ENCODE assay signal across 8 mouse cellular contexts in the genomic region with DNA sequence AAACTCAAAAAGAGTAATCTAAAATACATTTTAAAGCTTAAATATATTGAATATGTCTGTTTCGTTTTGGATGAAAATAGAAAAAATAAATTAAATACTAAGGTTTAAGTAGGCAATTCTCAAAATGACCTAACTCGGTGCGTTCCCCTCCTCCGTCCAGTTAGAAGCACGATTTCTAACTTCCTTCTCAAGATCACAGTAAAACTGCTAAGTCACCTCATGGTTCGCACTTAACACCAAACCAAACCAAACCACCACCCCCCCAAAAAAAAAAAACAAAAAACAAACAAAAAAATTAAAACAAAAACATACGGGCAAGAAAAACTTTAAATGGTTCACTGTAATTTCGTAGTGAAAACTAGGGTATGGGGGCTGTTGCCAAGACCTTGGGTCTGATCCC. TPM values are rescaled to one million over a fixed set of nuclear protein-coding genes. Genes with fewer than 3 reads are reported as not detected.
DNase-seq lines count a peak whose midpoint lies in the region; ATAC-seq and TF ChIP-seq lines count a peak whose summit lies in the region.
"Not testable (repeated sequence)": the region's sequence is repeated elsewhere in the genome, so short reads cannot be mapped to it uniquely, and the experiment has no call there.

No protein-coding gene starts in this region.

- H3K4me1 ChIP-seq in CH12.LX (ENCODE audit: control insufficient read depth in 1 of 2, insufficient read depth in 2 of 2) = peaks cover 3 to 24% of the 10 kb centered on the region in 2 experiments
- H3K4me1 ChIP-seq in heart, embryonic 15.5 days (replicated peaks) = peaks cover 11% of the 10 kb centered on the region
- H3K4me1 ChIP-seq in kidney, embryonic 16.5 days (ENCODE audit: insufficient read depth, low read length); lung, postnatal 0 days (ENCODE audit: insufficient read depth, low read depth, low read length); spleen, adult 2 months (ENCODE audit: control insufficient read depth, insufficient read depth, insufficient read length): not testable (repeated sequence)
- peaks cover 53% of the 10 kb centered on the region for H3K4me1 ChIP-seq in liver, embryonic 15.5 days (replicated peaks)

- DNase-seq in CH12.LX (ENCODE audit: extremely low read depth); lung, postnatal 0 days (ENCODE audit: low spot score); spleen, adult 2 months (ENCODE audit: low read depth in 1 of 2, low spot score in 2 of 2): not testable (repeated sequence)

- 82% methylated on average over 8 of the region's 8 CpGs for WGBS in heart, embryonic 15.5 days
- WGBS in kidney, embryonic 16.5 days = 64% methylated on average over 5 of the region's 8 CpGs
- 17% methylated on average over 8 of the region's 8 CpGs for WGBS in liver, embryonic 15.5 days (ENCODE audit: insufficient replicate concordance)
- WGBS in lung, postnatal 0 days = 60% methylated on average over 5 of the region's 8 CpGs
- 60% methylated on average over 8 of the region's 8 CpGs for WGBS in spleen, adult 2 months

- H3K4me3 ChIP-seq in CH12.LX (replicated peaks in 1 of 3; ENCODE audit: low read depth in 2 of 3, low read length in 2 of 3, poor library complexity in 1 of 3); heart, embryonic 15.5 days; kidney, embryonic 16.5 days (ENCODE audit: low read length); lung, postnatal 0 days (ENCODE audit: low read depth, low read length): not testable (repeated sequence)
- peak overlapping the region; percentile 69 for H3K4me3 ChIP-seq in liver, embryonic 15.5 days (replicated peaks)
- H3K4me3 ChIP-seq in spleen, adult 2 months (ENCODE audit: extremely low read depth, insufficient read depth, insufficient read length) = peak overlapping the region; percentile 11; the same call in 1 of the 2 replicates

- TF ChIP-seq CTCF in CH12.LX (conservative IDR thresholded peaks at IDR 0.05 in 1 of 2, IDR thresholded peaks at IDR 0.05 in 1 of 2; ENCODE audit: low read depth in 2 of 2, low read length in 2 of 2); lung, postnatal 0 days (IDR thresholded peaks at IDR 0.05); spleen, adult 2 months (IDR thresholded peaks at IDR 0.05; ENCODE audit: extremely low read depth, insufficient read depth, insufficient read length, insufficient replicate concordance): not testable (repeated sequence)

- not testable (repeated sequence) for H3K27ac ChIP-seq in CH12.LX (ENCODE audit: insufficient read depth, low read depth); heart, embryonic 15.5 days; kidney, embryonic 16.5 days (ENCODE audit: low read length); spleen, adult 2 months (ENCODE audit: insufficient read depth, low read length)
- peak overlapping the region; percentile 95 for H3K27ac ChIP-seq in liver, embryonic 15.5 days (replicated peaks)
- peak overlapping the region; percentile 57; the same call in 1 of the 2 replicates for H3K27ac ChIP-seq in lung, postnatal 0 days (ENCODE audit: low read length)

- not testable (repeated sequence) for H3K79me2 ChIP-seq in CH12.LX (replicated peaks; ENCODE audit: control insufficient read depth, extremely low read depth, insufficient read depth, poor library complexity, severe bottlenecking)

- H3K9ac ChIP-seq in CH12.LX (ENCODE audit: insufficient read depth, low read depth) = peak overlapping the region; percentile 57; the same call in 1 of the 2 replicates
- not testable (repeated sequence) for H3K9ac ChIP-seq in heart, embryonic 15.5 days; kidney, embryonic 16.5 days (replicated peaks; ENCODE audit: low read length); lung, postnatal 0 days (replicated peaks; ENCODE audit: low read depth)
- peak overlapping the region; percentile 76 for H3K9ac ChIP-seq in liver, embryonic 15.5 days

- H3K9me3 ChIP-seq in CH12.LX (replicated peaks; ENCODE audit: low read length); heart, embryonic 15.5 days (replicated peaks); kidney, embryonic 16.5 days (ENCODE audit: low read length); liver, embryonic 15.5 days (replicated peaks); lung, postnatal 0 days (ENCODE audit: low read length): not testable (repeated sequence)

- TF ChIP-seq RAD21 in CH12.LX (IDR thresholded peaks at IDR 0.05; ENCODE audit: low read depth, low read length) = not testable (repeated sequence)

- H3K27me3 ChIP-seq in CH12.LX (replicated peaks); heart, embryonic 15.5 days; kidney, embryonic 16.5 days (ENCODE audit: insufficient read depth, low read length); liver, embryonic 15.5 days; lung, postnatal 0 days (replicated peaks; ENCODE audit: insufficient read depth, low read length); spleen, adult 2 months (ENCODE audit: control insufficient read depth, insufficient read depth, low read length): not testable (repeated sequence)

- not testable (repeated sequence) for TF ChIP-seq EP300 in CH12.LX (IDR thresholded peaks at IDR 0.05; ENCODE audit: low read length); lung, postnatal 0 days (IDR thresholded peaks at IDR 0.05)

- peaks cover 0 to 13% of the 10 kb centered on the region in 2 experiments for H3K36me3 ChIP-seq in CH12.LX (replicated peaks in 1 of 2; ENCODE audit: control insufficient read depth in 1 of 2, insufficient read depth in 1 of 2, low read length in 1 of 2)
- not testable (repeated sequence) for H3K36me3 ChIP-seq in heart, embryonic 15.5 days; kidney, embryonic 16.5 days (ENCODE audit: insufficient read depth, low read length); lung, postnatal 0 days (ENCODE audit: insufficient read depth, low read length); spleen, adult 2 months (ENCODE audit: control insufficient read depth, insufficient read depth, low read length)
- H3K36me3 ChIP-seq in liver, embryonic 15.5 days (replicated peaks) = peaks cover 18% of the 10 kb centered on the region

- peak overlapping the region; percentile 79 for H3K4me2 ChIP-seq in CH12.LX (ENCODE audit: insufficient read depth, low read depth, poor library complexity, severe bottlenecking)
- peak overlapping the region; percentile 33 for H3K4me2 ChIP-seq in heart, embryonic 15.5 days
- peak overlapping the region; percentile 16; the same call in 1 of the 2 replicates for H3K4me2 ChIP-seq in kidney, embryonic 16.5 days (replicated peaks; ENCODE audit: low read depth, low read length)
- peak overlapping the region; percentile 71 for H3K4me2 ChIP-seq in liver, embryonic 15.5 days
- peak overlapping the region; percentile 19; the same call in 1 of the 2 replicates for H3K4me2 ChIP-seq in lung, postnatal 0 days (replicated peaks; ENCODE audit: low read depth, low read length)

- in situ Hi-C loops in CH12.LX (cut with MboI; ENCODE audit: low pct_ligation_motif_present, low pct_unique_long_range_greater_than_20kb, low sequenced_read_pairs) = not testable (repeated sequence)

- dilution Hi-C loops in CH12.LX (cut with MboI; ENCODE audit: extremely low pct_ligation_motif_present, extremely low pct_unique_long_range_greater_than_20kb, low sequenced_read_pairs) = not testable (repeated sequence)

- peak; percentile 38; the same call in 1 of the 2 replicates for ATAC-seq in common myeloid progenitor, adult 5-6 weeks (replicated peaks; ENCODE audit: low read depth, poor library complexity, severe bottlenecking)
- peak; percentile 27 for ATAC-seq in granulocyte monocyte progenitor cell, adult 5-6 weeks (replicated peaks; ENCODE audit: poor library complexity, severe bottlenecking)
- not testable (repeated sequence) for ATAC-seq in heart, embryonic 15.5 days (replicated peaks; ENCODE audit: insufficient number of reproducible peaks, insufficient read depth, low FRiP score, low read depth); kidney, embryonic 16.5 days (ENCODE audit: low FRiP score, low TSS enrichment); liver, embryonic 15.5 days (ENCODE audit: insufficient read depth); lung, postnatal 0 days

- TF ChIP-seq POLR2A in CH12.LX (IDR thresholded peaks at IDR 0.05; ENCODE audit: low read depth, low read length); spleen, adult 2 months (IDR thresholded peaks at IDR 0.05; ENCODE audit: low read depth, low read length): not testable (repeated sequence)

RNA-seq across cellular contexts. Expression of a gene that starts 32.2 kb away (rescaled TPM):
- 8.4 and 11.2 TPM in 2 replicates for total RNA-seq in CH12.LX (2012; rRNA removed)
- total RNA-seq in CH12.LX (2014; rRNA removed) = 5.0 and 5.5 TPM in 2 replicates
- polyA plus RNA-seq in CH12.LX (2012; ENCODE audit: insufficient read length, low read depth) = 4.4 and 4.8 TPM in 2 replicates
- total RNA-seq in common myeloid progenitor, adult 5-6 weeks (2017) = 76.0 and 77.1 TPM in 2 replicates
- total RNA-seq in granulocyte monocyte progenitor cell, adult 5-6 weeks (2014; fragmentation: Nextera tagmentation) = 33.8 and 39.3 TPM in 2 replicates
- total RNA-seq in granulocyte monocyte progenitor cell, adult 5-6 weeks (2017) = 23.3 and 26.2 TPM in 2 replicates
- 6.2 and 11.9 TPM in 2 replicates for polyA plus RNA-seq in heart, embryonic 15.5 days (2015; fragmentation: Nextera tagmentation; extraction: Ambion mirVana)
- polyA plus RNA-seq in kidney, embryonic 16.5 days (2015; fragmentation: Nextera tagmentation; extraction: Ambion mirVana) = 10.7 and 12.1 TPM in 2 replicates
- 38.8 and 40.5 TPM in 2 replicates for polyA plus RNA-seq in liver, embryonic 15.5 days (2015; fragmentation: Nextera tagmentation; extraction: Ambion mirVana)
- polyA plus RNA-seq in lung, postnatal 0 days (2015; fragmentation: Nextera tagmentation; extraction: Ambion mirVana) = 68.9 and 88.2 TPM in 2 replicates
- 24.6 and 38.1 TPM in 2 replicates for polyA plus RNA-seq in spleen, adult 2 months (2012; rRNA removed)

Comparison
In these comparisons a context has a peak if more than half of its experiments do, and no peak if none do; other contexts are left out.
1. H3K4me2 ChIP-seq: peak in every context shown above with its lines; median percentile 79 in CH12.LX; 71 in liver, embryonic 15.5 days; 33 in heart, embryonic 15.5 days; 19 in lung, postnatal 0 days; 16 in kidney, embryonic 16.5 days.